Mouse (Mus musculus) MEL (cell line): ENCODE results near the gene Dgkz. TPM values are rescaled to one million over a fixed set of nuclear protein-coding genes. Genes with fewer than 3 reads are reported as not detected.
A peak's percentile ranks its signal among the peaks of the same experiment; 100 is the strongest.

Experiments
- DNase-seq: peaks from one replicate; pipeline ENCODE4 v3.0.0; 2011; ENCODE audit warnings: low read depth, low spot score
- H3K27ac ChIP-seq: 2 replicates; pipeline ENCODE4 v1.5.1; 2012; ENCODE audit warnings: low read depth, mild to moderate bottlenecking, control low read depth, low read length, moderate library complexity; ENCODE audit not compliant: control insufficient read depth
- H3K27me3 ChIP-seq, 2 experiments: fragments of 150-350 bp in 1 of 2; sonication (generic) in 1 of 2; 2 replicates each; pipeline ENCODE4 v1.6.1; 2012; ENCODE audit warnings: low read length in 2 of 2, mild to moderate bottlenecking in 2 of 2, improper control_type of control experiment in 1 of 2, moderate library complexity in 1 of 2; ENCODE audit not compliant: insufficient read depth in 2 of 2, control insufficient read depth in 1 of 2
- H3K36me3 ChIP-seq, 2 experiments: 2 replicates each; pipeline ENCODE4 v1.6.1; 2012 to 2014; ENCODE audit warnings: low read length in 2 of 2, improper control_type of control experiment in 1 of 2, inconsistent platforms in 1 of 2, mild to moderate bottlenecking in 1 of 2; ENCODE audit not compliant: insufficient read depth in 2 of 2, control insufficient read depth in 1 of 2
- H3K4me1 ChIP-seq, 2 experiments: fragments of 150-350 bp in 1 of 2; sonication (generic) in 1 of 2; 2 replicates each; pipeline ENCODE4 v1.6.1; 2012; ENCODE audit warnings: low read length in 2 of 2, improper control_type of control experiment in 1 of 2, mild to moderate bottlenecking in 1 of 2; ENCODE audit not compliant: insufficient read depth in 2 of 2, control insufficient read depth in 1 of 2
- H3K4me3 ChIP-seq, 2 experiments: fragments of 150-350 bp in 1 of 2; sonication (generic) in 1 of 2; 2 replicates each; pipeline ENCODE4 v1.5.1; 2012; ENCODE audit warnings: low read depth in 2 of 2, low read length in 2 of 2, mild to moderate bottlenecking in 2 of 2, moderate library complexity in 2 of 2, control low read depth in 1 of 2, improper control_type of control experiment in 1 of 2; ENCODE audit not compliant: control insufficient read depth in 1 of 2, insufficient read depth in 1 of 2
- H3K79me2 ChIP-seq: 2 replicates; pipeline ENCODE4 v1.6.1; 2012; ENCODE audit warnings: mild to moderate bottlenecking, low read length, moderate library complexity; ENCODE audit not compliant: control insufficient read depth, poor library complexity, insufficient read depth
- H3K9ac ChIP-seq: 2 replicates; pipeline ENCODE4 v1.6.1; 2012; ENCODE audit warnings: low read depth, mild to moderate bottlenecking, control low read depth, low read length, moderate library complexity; ENCODE audit not compliant: control insufficient read depth, poor library complexity, severe bottlenecking
- H3K9me3 ChIP-seq: fragments of 150-350 bp; sonication (generic); replicated peaks from 2 replicates; pipeline ENCODE4 v1.6.1; 2012; ENCODE audit warnings: mild to moderate bottlenecking, low read length, improper control_type of control experiment, moderate library complexity; ENCODE audit not compliant: insufficient read depth
- BHLHE40 ChIP-seq: IDR thresholded peaks from 2 replicates; pipeline ENCODE4 v1.6.1; 2012; ENCODE audit warnings: low read depth, mild to moderate bottlenecking, inconsistent platforms, low read length, improper control_type of control experiment, borderline replicate concordance
- MAZ ChIP-seq: IDR thresholded peaks from 2 replicates; pipeline ENCODE4 v1.6.1; 2012; ENCODE audit warnings: low read depth, mild to moderate bottlenecking, inconsistent platforms, low read length, improper control_type of control experiment
- MYB ChIP-seq: IDR thresholded peaks from 2 replicates; pipeline ENCODE4 v1.6.1; 2011; ENCODE audit warnings: mild to moderate bottlenecking, low read depth, low read length, improper control_type of control experiment
- POLR2AphosphoS2 ChIP-seq: IDR thresholded peaks from 2 replicates; pipeline ENCODE4 v1.6.1; 2011; ENCODE audit warnings: low read length, improper control_type of control experiment
- POLR2AphosphoS5 ChIP-seq: IDR thresholded peaks from 2 replicates; pipeline ENCODE4 v1.6.1; 2012; ENCODE audit warnings: low read depth, borderline replicate concordance, mild to moderate bottlenecking, inconsistent platforms, low read length, moderate library complexity, mixed read lengths
- RAD21 ChIP-seq: IDR thresholded peaks from 2 replicates; pipeline ENCODE4 v1.6.1; 2011; ENCODE audit warnings: mild to moderate bottlenecking, low read depth, low read length, improper control_type of control experiment
- ZC3H11A ChIP-seq: IDR thresholded peaks from 2 replicates; pipeline ENCODE4 v1.6.1; 2012; ENCODE audit warnings: low read depth, mild to moderate bottlenecking, inconsistent platforms, low read length, improper control_type of control experiment
- polyA plus RNA-seq, 2 experiments: library from polyadenylated mRNA; stranded (reverse) in 1 of 2; unstranded in 1 of 2; fragments of >175 nt in 1 of 2; fragments of >200 nt in 1 of 2; gene quantifications; 2 replicates each; pipeline versions ENCODE4 v1.2.1 to v1.2.4; 2012; ENCODE audit warnings: low replicate concordance in 2 of 2, low read depth in 1 of 2; ENCODE audit not compliant: insufficient read length in 2 of 2, insufficient read depth in 1 of 2, missing spikeins in 1 of 2
- total RNA-seq: library from RNA; depleted of rRNA; stranded (reverse); fragments of 300-350 nt; gene quantifications from 2 replicates; pipeline ENCODE4 v1.2.3, GENCODE M21; 2012

The Dgkz gene
- total and polyA plus RNA-seq, 3 experiments: 65.6 to 165 TPM; not detected in 1

- Histone ChIP-seq H3K27me3 (no peaks in the 10 kb centered on the region), H3K4me3 (no peak overlapping the region), H3K9me3 (no peaks in the 10 kb centered on the region), H3K4me1 (no peaks in the 10 kb centered on the region), H3K27ac (no peak overlapping the region), H3K9ac (no peak overlapping the region), H3K36me3 (no peaks in the 10 kb centered on the region; a peak in 1 of 4 replicates), H3K79me2 (no peaks in the 10 kb centered on the region)
- TF ChIP-seq POLR2AphosphoS2 (peak; percentile 40; the same call in 1 of the 2 replicates), POLR2AphosphoS5 (no peak)
- no peak for DNase-seq
Measured at GRCm38 (mm10) chr2:91932737-91933350, 42.8 kb downstream of the Dgkz start.

- H3K36me3 ChIP-seq: no peaks in the 10 kb centered on the region; a peak in 1 of 4 replicates
- no peaks in the 10 kb centered on the region for H3K79me2 ChIP-seq
- no peaks in the 10 kb centered on the region for H3K9me3 ChIP-seq
- no peaks in the 10 kb centered on the region for H3K27me3 ChIP-seq
- H3K4me3 ChIP-seq: no peak within 1 kb of the TSS
- DNase-seq: no peak
- H3K4me1 ChIP-seq: peaks cover 0 to 3% of the 10 kb centered on the region in 2 experiments; a peak in 1 of 4 replicates
- H3K27ac ChIP-seq: no peak within 1 kb of the TSS
- TF ChIP-seq MAZ: no peak
- H3K9ac ChIP-seq: no peak within 1 kb of the TSS
Measured at GRCm38 (mm10) chr2:91932160-91932711, 43.4 kb downstream of the Dgkz start, which contains the start of gene Mdk. Mdk (minus strand) TSS chr2:91932297.

GRCm38 (mm10) chr2:91931328-91932159 lies 44.1 kb downstream of the Dgkz start:
- DNase-seq: no peak
- Histone ChIP-seq H3K9ac (no peak overlapping the region), H3K36me3 (no peaks in the 10 kb centered on the region; a peak in 1 of 4 replicates), H3K4me3 (no peak overlapping the region), H3K9me3 (no peaks in the 10 kb centered on the region), H3K27ac (no peak overlapping the region), H3K4me1 (peaks cover 0 to 3% of the 10 kb centered on the region in 2 experiments; a peak in 1 of 4 replicates), H3K27me3 (no peaks in the 10 kb centered on the region), H3K79me2 (peaks cover 2% of the 10 kb centered on the region; the same call in 1 of the 2 replicates)
- TF ChIP-seq RAD21 (no peak), ZC3H11A (no peak), BHLHE40 (no peak), MYB (no peak), POLR2AphosphoS2 (no peak; the same call in 1 of the 2 replicates)
